Mouse (Mus musculus) brain, embryonic 18.5 days (tissue): ENCODE measurements around the gene Bola3.

Experiments
- DNase-seq: peaks from one replicate; pipeline ENCODE4 v3.0.0-alpha.2; 2012; ENCODE audit warnings: low read depth, low spot score

Gene Bola3

DNA sequence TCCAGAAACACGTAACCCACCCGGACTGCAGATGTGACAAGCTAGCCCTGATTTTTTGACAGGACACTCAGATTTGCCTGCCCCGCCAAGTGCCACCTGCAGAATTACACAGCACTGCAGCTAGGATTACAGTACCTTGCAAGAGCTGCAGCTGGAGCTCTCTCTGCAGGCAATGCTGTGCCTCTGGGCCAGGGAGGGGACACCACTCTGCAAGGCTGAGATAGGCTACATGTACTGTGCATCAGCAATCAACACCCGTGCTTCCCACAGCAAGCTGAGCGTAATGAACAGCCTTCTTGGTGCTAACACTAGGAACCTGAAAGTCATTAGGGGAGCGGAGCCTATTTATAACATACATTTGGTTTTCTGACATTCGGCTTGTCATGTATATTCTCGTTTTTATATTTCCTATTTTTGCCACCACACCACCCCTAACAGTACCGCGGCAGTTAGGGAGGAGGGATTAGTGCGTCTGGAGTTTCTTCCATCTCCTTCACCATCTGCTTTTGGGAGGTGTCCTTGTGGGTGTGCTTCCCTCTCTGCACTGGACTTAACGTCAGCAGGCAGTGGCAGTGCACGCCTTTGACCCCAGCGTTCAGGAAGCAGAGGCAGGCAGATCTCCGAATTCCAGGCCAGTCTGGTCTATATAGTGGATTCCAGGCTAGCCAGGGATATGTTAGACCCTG lies 46.7 kb downstream of the Bola3 start:
- DNase-seq: no peak

DNA sequence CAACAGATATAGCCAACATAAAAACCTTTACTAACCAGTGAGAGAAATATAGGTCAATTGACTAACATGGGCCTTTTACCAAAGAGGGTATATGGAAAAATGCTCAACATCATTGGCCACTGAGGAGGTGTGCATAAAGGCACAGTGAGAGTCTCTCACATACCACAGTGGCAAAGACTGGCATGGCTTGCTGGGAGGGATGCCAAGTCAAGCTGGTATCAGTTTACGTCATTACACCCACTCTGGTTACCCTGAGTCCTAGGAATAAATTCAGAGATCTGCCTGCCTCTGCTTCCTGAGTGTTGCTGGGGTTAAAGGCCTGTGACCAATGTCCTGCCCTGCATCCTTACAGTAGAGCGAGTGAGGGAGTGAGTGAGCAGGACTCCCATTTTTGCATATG lies 47.8 kb downstream of the Bola3 start:
- DNase-seq: no peak

DNA sequence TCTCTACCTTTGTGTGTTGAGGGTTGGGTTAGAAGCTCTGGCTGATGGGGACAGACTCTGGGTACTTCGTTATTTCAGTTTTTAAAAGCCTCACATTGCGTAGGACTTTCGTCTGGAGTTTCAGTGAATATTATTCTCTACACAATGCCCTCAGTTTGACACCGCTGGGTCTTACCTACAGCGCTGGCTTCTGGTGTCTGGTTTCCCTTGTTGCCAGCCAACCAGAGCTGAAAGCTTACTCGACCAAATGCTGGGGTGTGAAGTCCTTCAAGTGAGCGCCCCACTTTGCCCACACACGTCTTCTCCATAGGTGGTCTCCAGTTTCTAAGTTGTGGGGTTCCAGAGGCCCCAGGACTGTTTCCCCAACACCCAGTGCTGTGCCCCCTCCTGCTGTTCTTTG lies 48.8 kb downstream of the Bola3 start:
- no peak for DNase-seq

DNA sequence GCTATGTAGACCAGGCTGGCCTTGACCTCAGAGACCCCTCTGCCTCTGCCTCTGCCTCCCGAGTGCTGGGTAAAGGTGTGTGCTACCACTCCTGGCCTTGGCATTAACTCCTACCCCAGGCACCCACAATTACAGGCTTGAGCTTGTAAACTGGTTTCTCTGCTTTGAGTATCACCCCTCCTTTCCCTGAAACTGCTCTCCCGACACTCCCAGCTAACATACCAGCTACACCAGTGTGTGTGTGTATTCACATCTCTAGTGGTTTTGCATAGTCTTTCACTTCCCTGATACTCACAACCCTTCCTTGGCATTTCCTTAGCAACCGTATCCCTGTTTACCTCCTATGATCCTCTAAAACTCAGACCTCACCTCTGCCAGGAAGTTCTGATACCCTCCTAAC lies 50.8 kb downstream of the Bola3 start:
- no peak for DNase-seq

DNA sequence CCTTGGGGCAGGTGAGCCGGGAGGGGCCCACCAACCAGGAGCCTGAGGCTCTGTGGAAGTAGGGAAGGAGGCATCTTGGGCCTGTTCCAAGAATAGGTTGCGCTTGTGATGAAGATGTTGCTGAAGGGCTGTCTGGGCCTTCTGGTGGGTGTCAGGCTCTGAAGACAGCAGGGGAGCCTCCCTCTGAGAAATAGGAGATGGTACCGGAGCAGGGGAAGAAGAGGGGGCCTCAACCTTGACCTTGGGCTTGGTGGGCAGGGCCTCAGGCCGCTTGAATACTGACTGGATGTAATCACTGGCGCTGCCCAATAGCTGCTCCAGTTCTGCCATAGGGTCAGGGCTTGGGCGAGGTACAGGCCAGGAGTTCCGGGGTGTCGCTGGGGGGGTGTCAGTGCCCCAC lies 54.5 kb downstream of the Bola3 start:
- DNase-seq: no peak

DNA sequence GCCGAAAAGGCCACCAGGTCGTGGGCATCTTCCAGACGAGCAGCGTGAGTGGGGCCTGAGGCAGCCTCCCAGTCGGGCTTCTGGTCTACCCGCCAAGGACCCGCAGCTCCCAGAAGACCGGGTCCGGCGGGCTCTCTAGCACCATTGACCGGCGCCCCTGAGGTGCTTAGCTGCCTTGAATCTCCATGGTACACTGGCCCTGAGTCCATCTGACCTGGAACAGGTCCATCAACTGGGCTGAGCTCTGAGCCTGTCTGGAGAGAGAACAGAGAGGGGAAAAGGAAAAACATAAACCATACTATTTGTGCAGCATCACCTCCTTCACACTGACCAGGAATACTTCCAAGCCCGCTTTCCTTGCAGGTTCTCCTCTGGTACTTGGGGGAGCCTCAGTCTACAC lies 55.6 kb downstream of the Bola3 start:
- DNase-seq: no peak

DNA sequence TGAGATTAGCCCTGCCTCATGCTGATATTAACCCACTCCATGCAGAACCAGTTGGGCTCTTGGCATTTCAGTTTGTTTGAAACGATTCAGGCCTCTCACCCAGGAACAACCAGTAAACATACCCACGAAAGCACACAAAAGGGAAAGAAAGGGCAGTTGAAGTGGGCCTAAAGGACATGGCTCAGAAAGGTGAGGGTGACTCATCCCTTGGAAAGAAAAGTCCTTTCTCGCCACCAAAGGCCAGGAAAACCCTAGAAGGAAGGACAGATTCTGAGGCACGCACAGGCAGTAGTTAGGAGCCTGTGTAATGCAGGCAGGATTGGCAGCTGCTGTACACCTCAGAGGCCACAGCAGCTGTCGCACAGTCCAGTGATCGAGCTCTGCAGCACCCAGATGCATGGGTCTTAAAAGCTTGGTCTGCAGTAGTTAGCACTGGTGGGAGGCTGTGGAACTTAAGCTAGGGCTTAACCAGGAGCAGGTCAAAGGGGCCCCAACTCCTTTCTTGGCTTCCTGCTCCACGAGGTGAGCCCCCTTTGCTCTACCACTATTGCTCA lies 56.6 kb downstream of the Bola3 start:
- no peak for DNase-seq

DNA sequence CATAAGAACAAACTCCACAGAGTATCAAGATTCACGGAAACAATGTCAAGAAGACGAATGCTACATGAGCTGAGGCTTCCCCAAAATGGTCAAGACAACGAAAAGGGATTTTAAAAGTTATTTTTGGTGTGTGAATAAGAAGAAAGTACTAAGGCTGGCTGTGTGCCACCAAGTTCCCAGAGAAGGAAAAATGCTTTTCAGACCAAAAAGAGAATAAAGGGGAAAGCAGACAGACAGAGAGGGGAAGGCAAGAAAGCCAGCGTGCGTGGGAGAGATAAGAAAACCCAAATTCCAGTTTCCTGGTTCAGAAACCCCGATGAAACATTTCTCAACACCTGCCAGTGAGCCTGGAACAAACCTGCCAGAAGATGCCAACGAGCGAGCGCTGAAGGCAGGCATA lies 59.6 kb downstream of the Bola3 start:
- DNase-seq: no peak
